Mouse (Mus musculus) lung, adult 2 months (tissue): ENCODE results near the gene Rbm34.

Experiments
- CTCF ChIP-seq: fragments of 200-500 bp; IDR thresholded peaks from 2 replicates; pipeline ENCODE4 v1.5.1; 2011; ENCODE audit warnings: mild to moderate bottlenecking, low read length, control low read depth; ENCODE audit not compliant: insufficient read depth
- POLR2A ChIP-seq: fragments of 200-500 bp; IDR thresholded peaks from 2 replicates; pipeline ENCODE4 v1.6.1; 2011; ENCODE audit warnings: low read depth, mild to moderate bottlenecking, control low read depth, low read length, borderline replicate concordance; ENCODE audit errors: extremely low read depth

GRCm38 (mm10) chr8:126969546-126969945 is 1.3 kb downstream of the Rbm34 start:
- TF ChIP-seq CTCF (no peak), POLR2A (no peak)
